Mouse (Mus musculus) heart, postnatal 0 days (tissue): ENCODE measurements around the gene Phf19. TPM values are rescaled to one million over a fixed set of nuclear protein-coding genes. Genes with fewer than 3 reads are reported as not detected.

Source experiments
- ATAC-seq: fragments of 200-750 bp; cut with Nextera tagmentation; 2 replicates; pipeline ENCODE4 v1.8.0; 2017; ENCODE audit warnings: low read depth, moderate number of reproducible peaks, moderate library complexity; ENCODE audit not compliant: insufficient read depth
- DNase-seq: peaks from one replicate; pipeline ENCODE4 v3.0.0-alpha.2; 2016; ENCODE audit warnings: low spot score
- H3K27ac ChIP-seq: fragments of 300-500 bp; sonication (generic); 2 replicates; pipeline ENCODE4 v1.5.1; 2014; ENCODE audit warnings: low read depth, mild to moderate bottlenecking
- H3K27me3 ChIP-seq: fragments of 300-500 bp; sonication (generic); 2 replicates; pipeline ENCODE4 v1.6.1; 2014; ENCODE audit warnings: low read length, mixed read lengths; ENCODE audit not compliant: control insufficient read depth, insufficient read depth
- H3K36me3 ChIP-seq: fragments of 300-500 bp; sonication (generic); replicated peaks from 2 replicates; pipeline ENCODE4 v1.6.1; 2014; ENCODE audit warnings: low read length, mixed read lengths; ENCODE audit not compliant: control insufficient read depth, insufficient read depth
- H3K4me1 ChIP-seq: fragments of 300-500 bp; sonication (generic); 2 replicates; pipeline ENCODE4 v1.6.1; 2014; ENCODE audit warnings: antibody characterized with exemption; ENCODE audit not compliant: control insufficient read depth, insufficient read depth
- H3K4me2 ChIP-seq: fragments of 300-500 bp; sonication (generic); 2 replicates; pipeline ENCODE4 v1.6.1; 2014; ENCODE audit warnings: low read depth, mild to moderate bottlenecking, low read length, moderate library complexity
- H3K4me3 ChIP-seq: fragments of 300-500 bp; sonication (generic); 2 replicates; pipeline ENCODE4 v1.5.1; 2014; ENCODE audit warnings: low read depth, low read length
- H3K9ac ChIP-seq: fragments of 300-500 bp; sonication (generic); replicated peaks from 2 replicates; pipeline ENCODE4 v1.6.1; 2014; ENCODE audit warnings: low read depth, low read length, mixed read lengths
- H3K9me3 ChIP-seq: fragments of 300-500 bp; sonication (generic); replicated peaks from 2 replicates; pipeline ENCODE4 v1.6.1; 2016; ENCODE audit warnings: low read length; ENCODE audit not compliant: control insufficient read depth
- CTCF ChIP-seq: IDR thresholded peaks from 2 replicates; pipeline ENCODE4 v1.5.1; 2016; ENCODE audit warnings: antibody characterized with exemption, control low read depth, low read depth
- EP300 ChIP-seq: IDR thresholded peaks from 2 replicates; pipeline ENCODE4 v1.6.1; 2016; ENCODE audit warnings: antibody characterized with exemption, low read depth
- WGBS: fragments of 180-500 bp; shearing (Covaris S2); extraction: QIAGEN DNeasy Blood & Tissue Kit; methylation state at CpG from one replicate; pipeline ENCODE4 v1.1.7; 2014; 5-methylcytosine and 5-hydroxymethylcytosine counted together
- polyA plus RNA-seq: library from polyadenylated mRNA; unstranded; fragments of >200 nt; fragmentation: Nextera tagmentation; extraction: Ambion mirVana; gene quantifications from 2 replicates; pipeline ENCODE4 v1.2.1, GENCODE M21; 2015
- total RNA-seq: library from RNA; depleted of rRNA; stranded (reverse); fragments of >200 nt; gene quantifications from 2 replicates; pipeline ENCODE4 v1.2.3, GENCODE M21; 2014; ENCODE audit warnings: low replicate concordance

The Phf19 gene
- total and polyA plus RNA-seq, 2 experiments from 2014 or later: 1.0 to 2.4 TPM

- Histone ChIP-seq H3K36me3 (no peaks in the 10 kb centered on the region), H3K9ac (no peak overlapping the region), H3K4me3 (no peak overlapping the region), H3K27ac (no peak overlapping the region), H3K4me2 (no peak overlapping the region), H3K9me3 (no peaks in the 10 kb centered on the region), H3K27me3 (no peaks in the 10 kb centered on the region), H3K4me1 (peaks cover 11% of the 10 kb centered on the region)
- TF ChIP-seq EP300 (no peak), CTCF (no peak)
- no peak for DNase-seq
- no peak for ATAC-seq
- WGBS: 48% methylated on average over 12 of the region's 12 CpGs
These were observed 6.8 kb downstream of the Phf19 start for GRCm38 (mm10) chr2:34906861-34907604.

- Histone ChIP-seq H3K27me3 (no peaks in the 10 kb centered on the region), H3K9me3 (no peaks in the 10 kb centered on the region), H3K36me3 (no peaks in the 10 kb centered on the region), H3K27ac (no peak overlapping the region), H3K4me2 (no peak overlapping the region), H3K4me1 (peaks cover 11% of the 10 kb centered on the region), H3K4me3 (no peak overlapping the region), H3K9ac (no peak overlapping the region)
- WGBS: 72% methylated on average over 6 of the region's 6 CpGs
- TF ChIP-seq CTCF (no peak), EP300 (no peak)
- no peak for DNase-seq
- ATAC-seq: no peak
These were observed 7.4 kb downstream of the Phf19 start for GRCm38 (mm10) chr2:34906426-34906825.

- peak; percentile 99 for DNase-seq
- no peaks in the 10 kb centered on the region for H3K36me3 ChIP-seq
- ATAC-seq: peak; percentile 96
- H3K9ac ChIP-seq: 0 out of 2 replicates have a peak overlapping the region, but pooled peaks have one; percentile 11
- H3K4me2 ChIP-seq: peak overlapping the region; percentile 63
- no peaks in the 10 kb centered on the region for H3K9me3 ChIP-seq
- H3K27me3 ChIP-seq: no peaks in the 10 kb centered on the region
- 1% methylated on average over 34 of the region's 34 CpGs for WGBS
- peak overlapping the region; percentile 31 for H3K4me3 ChIP-seq
- peak overlapping the region; percentile 52 for H3K27ac ChIP-seq
- H3K4me1 ChIP-seq: peaks cover 11% of the 10 kb centered on the region
- TF ChIP-seq EP300 (no peak), CTCF (no peak)
These were observed 8.8 kb downstream of the Phf19 start for GRCm38 (mm10) chr2:34904849-34905542.

- no peak overlapping the region for H3K9ac ChIP-seq
- H3K27me3 ChIP-seq: no peaks in the 10 kb centered on the region
- peak overlapping the region; percentile 39; the same call in 1 of the 2 replicates for H3K27ac ChIP-seq
- H3K4me1 ChIP-seq: peaks cover 11% of the 10 kb centered on the region
- H3K9me3 ChIP-seq: no peaks in the 10 kb centered on the region
- H3K36me3 ChIP-seq: no peaks in the 10 kb centered on the region; the same call in 1 of the 2 replicates
- ATAC-seq: no peak
- TF ChIP-seq CTCF: no peak
- no peak for TF ChIP-seq EP300
- no peak for DNase-seq
- 64% methylated on average over 4 of the region's 4 CpGs for WGBS
- no peak overlapping the region for H3K4me2 ChIP-seq
- H3K4me3 ChIP-seq: no peak overlapping the region
These were observed 10.0 kb downstream of the Phf19 start for GRCm38 (mm10) chr2:34903652-34904405.

GRCm38 (mm10) chr2:34903191-34903590 lies 10.6 kb downstream of the Phf19 start:
- Histone ChIP-seq H3K9ac (no peak overlapping the region), H3K27ac (no peak overlapping the region)

More at GRCm38 (mm10) chr2:34903191-34903590, 10.6 kb downstream of the Phf19 start:
- ATAC-seq: no peak
- Histone ChIP-seq H3K4me2 (no peak overlapping the region), H3K27me3 (no peaks in the 10 kb centered on the region), H3K4me3 (no peak overlapping the region), H3K4me1 (peaks cover 11% of the 10 kb centered on the region), H3K36me3 (no peaks in the 10 kb centered on the region; the same call in 1 of the 2 replicates), H3K9me3 (no peaks in the 10 kb centered on the region)
- DNase-seq: no peak
- 75% methylated on average over 7 of the region's 7 CpGs for WGBS
- TF ChIP-seq CTCF (no peak), EP300 (no peak)
